Mouse (Mus musculus) small intestine, adult 2 months (tissue): ENCODE results near the gene Vwa7. TPM values are rescaled to one million over a fixed set of nuclear protein-coding genes. Genes with fewer than 3 reads are reported as not detected.

Experiments
- H3K27ac ChIP-seq: fragments of 200-500 bp; 2 replicates; pipeline ENCODE4 v1.5.1; 2012; ENCODE audit warnings: low read depth, low read length, control low read depth, inconsistent platforms; ENCODE audit not compliant: insufficient read depth
- H3K27me3 ChIP-seq: fragments of 200-500 bp; 2 replicates; pipeline ENCODE4 v1.6.1; 2012; ENCODE audit warnings: mild to moderate bottlenecking, moderate library complexity, low read length, inconsistent platforms; ENCODE audit not compliant: control insufficient read depth, insufficient read depth
- H3K36me3 ChIP-seq: fragments of 200-500 bp; 2 replicates; pipeline ENCODE4 v1.6.1; 2012; ENCODE audit warnings: mild to moderate bottlenecking, low read length, control low read depth, inconsistent platforms; ENCODE audit not compliant: control insufficient read depth, insufficient read depth
- H3K4me1 ChIP-seq: fragments of 200-500 bp; 2 replicates; pipeline ENCODE4 v1.6.1; 2012; ENCODE audit warnings: low read length, inconsistent platforms, mixed read lengths; ENCODE audit not compliant: control insufficient read depth, insufficient read depth, insufficient read length
- H3K4me3 ChIP-seq: fragments of 200-500 bp; 2 replicates; pipeline ENCODE4 v1.5.1; 2012; ENCODE audit warnings: low read depth, mild to moderate bottlenecking, control low read depth, inconsistent platforms, low read length, moderate library complexity
- CTCF ChIP-seq: fragments of 200-500 bp; IDR thresholded peaks from 2 replicates; pipeline ENCODE4 v1.5.1; 2012; ENCODE audit warnings: low read depth, mild to moderate bottlenecking, control low read depth, inconsistent platforms, low read length, moderate library complexity, mixed read lengths; ENCODE audit not compliant: insufficient replicate concordance, insufficient read length; ENCODE audit errors: extremely low read depth
- POLR2A ChIP-seq: fragments of 200-500 bp; IDR thresholded peaks from 2 replicates; pipeline ENCODE4 v1.6.1; 2012; ENCODE audit warnings: low read depth, mild to moderate bottlenecking, control low read depth, inconsistent platforms, low read length, moderate library complexity
- WGBS: fragments of 180-500 bp; shearing (Covaris S2); methylation state at CpG from one replicate; pipeline ENCODE4 v1.1.7; 2018; 5-methylcytosine and 5-hydroxymethylcytosine counted together
- polyA plus RNA-seq: library from polyadenylated mRNA; depleted of rRNA; stranded (reverse); fragments of >200 nt; gene quantifications from 2 replicates; pipeline ENCODE4 v1.2.3, GENCODE M21; 2012

The Vwa7 gene
- polyA plus RNA-seq, 1 experiment, result 0.82 TPM

DNA sequence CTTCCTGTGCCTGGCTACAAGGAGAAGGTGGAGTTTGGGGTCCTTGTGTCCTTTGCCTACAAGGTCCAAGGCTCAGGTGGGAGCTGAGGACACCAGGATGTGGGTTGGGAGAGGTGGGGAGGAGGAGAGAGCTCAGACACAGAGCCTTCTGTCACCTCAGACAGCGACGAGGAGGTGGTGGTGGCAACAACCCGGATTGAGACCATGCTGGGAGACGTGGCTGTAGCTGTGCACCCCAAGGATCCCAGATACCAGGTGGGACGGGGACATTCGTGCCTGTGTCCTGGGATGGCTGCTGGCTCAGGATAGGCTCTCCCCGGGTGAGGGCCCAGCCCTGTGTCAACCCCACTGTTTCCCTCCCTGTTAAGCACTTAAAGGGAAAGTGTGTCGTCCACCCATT is 4.9 kb upstream of the Vwa7 start:
- TF ChIP-seq CTCF, result no peak
- no peak for TF ChIP-seq POLR2A
- Histone ChIP-seq H3K4me1 (peaks cover 7% of the 10 kb centered on the region), H3K27ac (no peak overlapping the region), H3K36me3 (peaks cover 69% of the 10 kb centered on the region), H3K27me3 (no peaks in the 10 kb centered on the region), H3K4me3 (no peak overlapping the region)
- 95% methylated on average over 8 of the region's 8 CpGs for WGBS

GRCm38 (mm10) chr17:35012430-35012829 is 3.9 kb upstream of the Vwa7 start:
- no peak for TF ChIP-seq CTCF
- TF ChIP-seq POLR2A, result no peak
- 87% methylated on average over 13 of the region's 13 CpGs for whole genome bisulfite sequencing
- Histone ChIP-seq H3K4me1 (peaks cover 16% of the 10 kb centered on the region), H3K27ac (no peak overlapping the region), H3K27me3 (no peaks in the 10 kb centered on the region), H3K36me3 (peaks cover 66% of the 10 kb centered on the region), H3K4me3 (no peak overlapping the region)

GRCm38 (mm10) chr17:35013221-35013620 is 3.2 kb upstream of the Vwa7 start:
- no peak overlapping the region for H3K27ac ChIP-seq
- H3K4me1 ChIP-seq, result peaks cover 19% of the 10 kb centered on the region
- peaks cover 63% of the 10 kb centered on the region for H3K36me3 ChIP-seq
- no peaks in the 10 kb centered on the region for H3K27me3 ChIP-seq
- WGBS, result 72% methylated on average over 6 of the region's 6 CpGs
- no peak overlapping the region for H3K4me3 ChIP-seq
- no peak for TF ChIP-seq CTCF
- no peak for TF ChIP-seq POLR2A

DNA sequence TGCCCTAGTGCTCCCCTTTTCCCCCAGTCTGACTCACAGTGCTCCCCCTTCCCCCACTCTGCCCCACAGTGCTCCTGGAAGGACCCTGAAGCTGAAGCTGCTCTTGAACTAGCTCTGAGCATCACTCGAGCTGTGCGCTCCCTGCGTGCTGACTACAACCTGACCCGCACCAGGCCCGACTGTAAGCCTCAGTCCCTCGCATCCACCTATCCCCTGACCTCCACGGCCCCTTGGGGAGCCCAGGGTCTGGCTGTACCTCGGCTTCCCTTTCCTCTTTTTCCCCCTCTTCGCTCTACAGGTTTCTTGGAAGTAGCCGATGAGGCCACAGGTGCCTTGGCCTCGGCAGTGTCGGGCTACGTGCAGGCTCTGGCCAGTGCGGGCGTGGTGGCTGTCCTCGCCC is 1.1 kb upstream of the Vwa7 start:
- no peaks in the 10 kb centered on the region for H3K27me3 ChIP-seq
- 88% methylated on average over 16 of the region's 16 CpGs for WGBS
- no peak for TF ChIP-seq POLR2A
- TF ChIP-seq CTCF, result no peak
- H3K4me3 ChIP-seq, result no peak overlapping the region
- peaks cover 55% of the 10 kb centered on the region for H3K36me3 ChIP-seq
- peaks cover 23% of the 10 kb centered on the region for H3K4me1 ChIP-seq
- no peak overlapping the region for H3K27ac ChIP-seq

GRCm38 (mm10) chr17:35016791-35017705 is 669 bp downstream of the Vwa7 start:
- Histone ChIP-seq H3K36me3 (peaks cover 38% of the 10 kb centered on the region), H3K4me1 (peaks cover 26% of the 10 kb centered on the region), H3K27ac (no peak overlapping the region), H3K27me3 (no peaks in the 10 kb centered on the region), H3K4me3 (no peak overlapping the region)
- 69% methylated on average over 10 of the region's 10 CpGs for WGBS
- TF ChIP-seq POLR2A (no peak), CTCF (no peak)

DNA sequence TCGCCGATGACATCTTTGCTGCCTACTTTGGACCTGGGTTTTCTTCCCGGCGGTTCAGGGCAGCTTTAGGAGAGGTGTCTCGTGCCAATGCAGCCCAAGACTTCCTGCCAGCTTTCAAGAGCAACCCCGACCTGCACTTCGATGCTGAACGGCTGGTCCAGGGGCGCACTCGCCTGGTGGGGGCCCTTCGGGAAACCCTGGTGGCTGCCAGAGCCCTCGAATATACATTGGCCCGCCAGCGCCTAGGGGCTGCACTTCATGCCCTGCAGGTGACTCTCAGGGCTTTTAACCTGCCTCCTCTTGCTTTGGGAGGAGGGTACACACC is 1.3 kb downstream of the Vwa7 start:
- Histone ChIP-seq H3K4me3 (no peak overlapping the region), H3K27me3 (no peaks in the 10 kb centered on the region), H3K4me1 (peaks cover 29% of the 10 kb centered on the region), H3K36me3 (peaks cover 32% of the 10 kb centered on the region), H3K27ac (no peak overlapping the region)
- WGBS, result 80% methylated on average over 14 of the region's 14 CpGs
- TF ChIP-seq CTCF (no peak), POLR2A (no peak)

DNA sequence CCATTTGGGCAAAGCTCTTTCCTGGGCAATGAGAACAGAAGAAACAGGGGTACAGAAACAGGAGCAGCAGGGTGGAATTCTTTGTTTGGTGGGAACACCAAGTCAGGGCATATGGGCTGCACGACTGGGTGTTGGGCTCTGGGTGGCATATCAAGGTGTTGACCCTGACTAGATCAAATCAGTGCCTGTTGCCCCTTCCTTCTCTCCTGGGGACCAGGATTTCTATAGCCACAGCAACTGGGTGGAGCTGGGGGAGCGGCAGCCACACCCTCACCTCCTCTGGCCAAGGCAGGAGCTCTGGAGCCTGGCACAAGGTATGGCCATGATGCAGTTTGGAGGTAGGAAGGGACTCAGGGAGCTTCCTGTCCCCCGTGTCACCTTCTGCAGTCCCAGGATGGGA is 1.8 kb downstream of the Vwa7 start:
- TF ChIP-seq CTCF (no peak), POLR2A (no peak)
- Histone ChIP-seq H3K4me1 (peaks cover 31% of the 10 kb centered on the region), H3K27ac (no peak overlapping the region), H3K27me3 (no peaks in the 10 kb centered on the region), H3K4me3 (no peak overlapping the region), H3K36me3 (peaks cover 27% of the 10 kb centered on the region)
- 59% methylated on average over 3 of the region's 3 CpGs for WGBS
